Mouse (Mus musculus) ES-E14 (cell line): Measurements from ENCODE around the gene Art4. TPM values are rescaled to one million over a fixed set of nuclear protein-coding genes. Genes with fewer than 3 reads are reported as not detected.

Source experiments
- DNase-seq: peaks from one replicate; pipeline ENCODE4 v3.0.0-alpha.2; 2013; ENCODE audit warnings: low read depth, low spot score
- H3K27ac ChIP-seq: 2 replicates; pipeline ENCODE4 v1.5.1; 2012; ENCODE audit warnings: low read depth, mild to moderate bottlenecking, low read length, moderate library complexity, mixed read lengths; ENCODE audit not compliant: poor library complexity, insufficient read depth, severe bottlenecking
- H3K36me3 ChIP-seq: 2 replicates; pipeline ENCODE4 v1.6.1; 2012; ENCODE audit warnings: mild to moderate bottlenecking, low read length, moderate library complexity, mixed read lengths; ENCODE audit not compliant: control insufficient read depth, poor library complexity, insufficient read depth, severe bottlenecking
- H3K4me1 ChIP-seq, 2 experiments: fragments of 150-350 bp in 1 of 2; sonication (generic) in 1 of 2; 2 replicates each; pipeline ENCODE4 v1.6.1; 2012; ENCODE audit warnings: low read length in 2 of 2, mild to moderate bottlenecking in 1 of 2, mixed read lengths in 1 of 2; ENCODE audit not compliant: control insufficient read depth in 2 of 2, insufficient read depth in 2 of 2, poor library complexity in 1 of 2
- H3K4me3 ChIP-seq, 2 experiments: fragments of 150-350 bp in 1 of 2; sonication (generic) in 1 of 2; 2 replicates each; pipeline ENCODE4 v1.5.1; 2012; ENCODE audit warnings: low read length in 2 of 2, low read depth in 1 of 2, mild to moderate bottlenecking in 1 of 2, mixed read lengths in 1 of 2; ENCODE audit not compliant: insufficient read depth in 1 of 2, poor library complexity in 1 of 2, severe bottlenecking in 1 of 2
- H3K9ac ChIP-seq: 2 replicates; pipeline ENCODE4 v1.6.1; 2012; ENCODE audit warnings: low read depth, mild to moderate bottlenecking, low read length, mixed read lengths; ENCODE audit not compliant: poor library complexity, insufficient read depth, severe bottlenecking
- H3K9me3 ChIP-seq: fragments of 150-350 bp; sonication (generic); 2 replicates; pipeline ENCODE4 v1.6.1; 2012; ENCODE audit warnings: low read depth, mild to moderate bottlenecking, low read length; ENCODE audit not compliant: control insufficient read depth, insufficient read depth
- CHD2 ChIP-seq: IDR thresholded peaks from 2 replicates; pipeline ENCODE4 v1.6.1; 2014; ENCODE audit warnings: mild to moderate bottlenecking, low read depth, low read length, inconsistent platforms
- HCFC1 ChIP-seq: IDR thresholded peaks from 2 replicates; pipeline ENCODE4 v1.6.1; 2012; ENCODE audit warnings: low read length, inconsistent platforms, borderline replicate concordance; ENCODE audit not compliant: insufficient read depth
- MAFK ChIP-seq: IDR thresholded peaks from 2 replicates; pipeline ENCODE4 v1.6.1; 2014; ENCODE audit warnings: mild to moderate bottlenecking, low read depth, low read length, inconsistent platforms; ENCODE audit not compliant: insufficient read depth
- ZC3H11A ChIP-seq: IDR thresholded peaks from 2 replicates; pipeline ENCODE4 v1.6.1; 2012; ENCODE audit warnings: low read depth, mild to moderate bottlenecking, inconsistent platforms, low read length, borderline replicate concordance
- ZNF384 ChIP-seq: IDR thresholded peaks from 2 replicates; pipeline ENCODE4 v1.6.1; 2012; ENCODE audit warnings: low read depth, low read length, inconsistent platforms
- in situ Hi-C, 2 experiments: fragments of 600-800 bp; cut with MboI; formaldehyde crosslinking; loops; one replicate each; pipeline ENCODE4 v1.15.1; 2025; ENCODE audit warnings: low sequenced_read_pairs in 2 of 2, inconsistent platforms in 1 of 2; ENCODE audit not compliant: unreplicated experiment in 2 of 2
- total RNA-seq: library from RNA; depleted of rRNA; stranded (reverse); fragments of 300-350 nt; gene quantifications from 2 replicates; pipeline ENCODE4 v1.2.3, GENCODE M21; 2012

Art4 gene
- total RNA-seq, 1 experiment: not detected

DNA sequence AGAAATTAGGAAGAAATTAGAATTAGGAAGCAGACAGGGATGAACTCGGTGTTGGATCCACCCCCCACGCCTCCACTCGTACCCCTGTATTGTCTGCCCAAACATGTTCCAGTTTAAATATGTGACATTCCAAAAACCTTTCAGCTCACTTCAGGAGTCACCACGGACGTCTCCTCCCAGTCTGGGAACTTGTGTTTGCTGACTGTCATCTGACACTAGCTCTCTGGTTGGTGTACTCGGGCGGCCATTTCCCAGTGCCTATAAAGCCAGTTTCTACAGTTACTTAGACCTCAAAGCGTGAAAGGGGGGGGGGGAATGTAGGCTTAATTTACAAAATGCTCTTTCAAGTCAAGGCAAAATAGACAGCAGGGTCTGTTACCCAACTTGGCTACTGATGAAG lies 24.1 kb upstream of the Art4 start:
- DNase-seq: no peak
- no peak for TF ChIP-seq CHD2
- TF ChIP-seq MAFK: no peak
- TF ChIP-seq HCFC1: no peak
- TF ChIP-seq ZC3H11A: no peak
- no peak for TF ChIP-seq ZNF384
- Histone ChIP-seq H3K4me3 (no peak overlapping the region), H3K9me3 (no peaks in the 10 kb centered on the region), H3K4me1 (no peaks in the 10 kb centered on the region), H3K9ac (no peak overlapping the region), H3K27ac (no peak overlapping the region), H3K36me3 (no peaks in the 10 kb centered on the region)
- in situ Hi-C loops: no loop called here

DNA sequence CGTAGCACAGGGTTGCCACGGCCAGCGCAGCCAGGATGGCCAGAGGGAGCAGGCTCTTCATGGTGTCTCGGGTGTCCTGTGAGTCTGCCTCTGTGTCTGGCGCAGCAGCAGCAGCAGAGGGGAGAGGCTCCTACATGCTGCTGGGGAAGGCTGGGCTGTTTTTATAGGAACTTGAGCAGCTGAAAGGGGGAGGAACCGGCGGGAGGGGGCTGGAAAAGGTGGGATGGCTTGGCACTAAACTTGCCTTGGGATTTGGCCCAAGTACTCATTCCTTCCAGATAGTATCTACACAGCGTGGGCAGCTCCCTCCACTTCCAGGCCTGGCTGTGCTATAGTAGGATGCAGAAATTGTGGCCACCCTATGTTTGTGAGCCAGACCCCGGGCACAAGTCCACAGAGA lies 18.1 kb upstream of the Art4 start, which contains the start of gene Mgp:
TSS of gene Mgp (minus strand) at position 154 of the 400 bp plus-strand sequence.
- Histone ChIP-seq H3K9ac (no peak within 1 kb of the TSS), H3K4me1 (no peaks in the 10 kb centered on the region), H3K4me3 (no peak within 1 kb of the TSS), H3K36me3 (no peaks in the 10 kb centered on the region), H3K9me3 (no peaks in the 10 kb centered on the region), H3K27ac (no peak within 1 kb of the TSS)
- DNase-seq: no peak
- TF ChIP-seq ZC3H11A: no peak
- no peak for TF ChIP-seq ZNF384
- TF ChIP-seq MAFK: no peak
- no peak for TF ChIP-seq HCFC1
- no peak for TF ChIP-seq CHD2
- in situ Hi-C loops: no loop called here

DNA sequence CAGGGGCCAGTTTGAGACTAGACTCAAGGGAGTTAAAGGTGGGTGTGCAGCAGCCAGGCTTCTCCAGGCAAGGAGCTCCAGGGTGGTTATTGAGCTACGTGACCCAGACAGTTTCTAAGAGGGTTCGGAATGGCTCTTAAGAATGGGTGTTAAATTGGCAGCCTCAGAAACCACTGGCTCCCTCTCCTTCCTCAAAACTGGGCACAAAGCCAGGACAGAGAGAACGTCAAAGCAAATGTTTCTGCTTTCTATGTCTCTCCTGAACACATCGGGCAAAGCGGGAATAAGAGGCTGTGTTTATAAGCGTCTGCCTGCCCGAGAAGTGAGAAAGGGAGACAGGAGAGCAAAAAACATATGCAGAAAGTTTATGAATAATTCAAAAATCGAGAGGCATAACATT lies 17.1 kb upstream of the Art4 start:
- no peaks in the 10 kb centered on the region for H3K36me3 ChIP-seq
- TF ChIP-seq HCFC1 (no peak), ZNF384 (no peak), ZC3H11A (no peak), CHD2 (no peak), MAFK (no peak)
- no peaks in the 10 kb centered on the region for H3K9me3 ChIP-seq
- H3K9ac ChIP-seq: no peak overlapping the region
- no peak overlapping the region for H3K27ac ChIP-seq
- DNase-seq: no peak
- no peaks in the 10 kb centered on the region for H3K4me1 ChIP-seq
- in situ Hi-C loops: no loop called here
- H3K4me3 ChIP-seq: no peak overlapping the region

DNA sequence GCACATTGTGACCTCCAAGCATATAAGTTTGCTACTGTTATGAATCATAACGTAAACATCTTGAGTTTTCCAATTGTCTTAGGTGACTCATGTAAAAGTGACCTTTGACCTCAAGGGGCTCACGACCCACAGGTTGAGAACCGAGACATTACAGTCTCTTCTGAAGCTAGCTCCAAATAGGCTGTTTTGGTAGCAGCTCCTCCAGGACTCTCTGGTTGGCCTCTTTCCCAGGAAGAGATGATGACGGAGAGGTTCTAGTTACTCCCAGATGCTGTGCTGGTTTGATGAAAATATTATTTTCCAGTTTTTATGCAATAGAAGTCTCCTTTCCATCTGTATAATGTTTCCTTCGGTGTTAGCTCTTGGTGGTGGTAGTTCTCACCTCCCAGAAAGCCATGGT lies 11.4 kb upstream of the Art4 start:
- H3K9me3 ChIP-seq: no peaks in the 10 kb centered on the region
- in situ Hi-C loops: no loop called here
- no peak for DNase-seq
- TF ChIP-seq HCFC1 (no peak), CHD2 (no peak), ZC3H11A (no peak), MAFK (no peak), ZNF384 (no peak)
- no peak overlapping the region for H3K4me3 ChIP-seq
- H3K9ac ChIP-seq: no peak overlapping the region
- H3K4me1 ChIP-seq: no peaks in the 10 kb centered on the region
- no peak overlapping the region for H3K27ac ChIP-seq
- no peaks in the 10 kb centered on the region for H3K36me3 ChIP-seq

DNA sequence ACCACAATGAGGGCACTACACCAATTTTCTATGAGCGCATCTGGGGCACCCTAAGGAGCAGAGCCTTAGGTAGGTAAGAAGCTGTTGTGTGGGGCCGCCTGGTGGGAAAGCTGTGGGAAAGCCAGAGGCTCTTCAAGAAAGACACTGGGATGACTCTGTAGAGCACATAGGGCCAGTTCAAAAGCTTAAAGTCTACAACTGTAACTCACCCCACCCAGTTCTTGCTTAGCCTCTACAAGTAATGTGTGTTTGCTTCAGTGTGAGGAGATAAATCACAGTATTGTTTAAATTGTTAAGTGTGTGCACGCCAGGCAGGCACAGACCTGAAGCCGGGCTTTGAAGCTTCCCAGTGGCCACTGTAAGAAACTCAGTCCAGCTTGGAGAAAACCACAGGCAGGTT lies 8.6 kb upstream of the Art4 start:
- no peaks in the 10 kb centered on the region for H3K36me3 ChIP-seq
- DNase-seq: no peak
- H3K4me1 ChIP-seq: no peaks in the 10 kb centered on the region
- H3K27ac ChIP-seq: no peak overlapping the region
- in situ Hi-C loops: no loop called here
- H3K9ac ChIP-seq: no peak overlapping the region
- H3K9me3 ChIP-seq: no peaks in the 10 kb centered on the region
- TF ChIP-seq MAFK: no peak
- TF ChIP-seq CHD2: no peak
- no peak for TF ChIP-seq ZC3H11A
- TF ChIP-seq ZNF384: no peak
- TF ChIP-seq HCFC1: no peak
- no peak overlapping the region for H3K4me3 ChIP-seq
